Mouse (Mus musculus) liver, embryonic 14.5 days (tissue): ENCODE results near the gene Jarid2.

ENCODE experiments used
- CTCF ChIP-seq: IDR thresholded peaks from 2 replicates; pipeline ENCODE4 v1.5.1; 2016; ENCODE audit warnings: antibody characterized with exemption, low read depth, control low read depth
- EP300 ChIP-seq: IDR thresholded peaks from 2 replicates; pipeline ENCODE4 v1.6.1; 2016; ENCODE audit warnings: antibody characterized with exemption, low read depth

DNA sequence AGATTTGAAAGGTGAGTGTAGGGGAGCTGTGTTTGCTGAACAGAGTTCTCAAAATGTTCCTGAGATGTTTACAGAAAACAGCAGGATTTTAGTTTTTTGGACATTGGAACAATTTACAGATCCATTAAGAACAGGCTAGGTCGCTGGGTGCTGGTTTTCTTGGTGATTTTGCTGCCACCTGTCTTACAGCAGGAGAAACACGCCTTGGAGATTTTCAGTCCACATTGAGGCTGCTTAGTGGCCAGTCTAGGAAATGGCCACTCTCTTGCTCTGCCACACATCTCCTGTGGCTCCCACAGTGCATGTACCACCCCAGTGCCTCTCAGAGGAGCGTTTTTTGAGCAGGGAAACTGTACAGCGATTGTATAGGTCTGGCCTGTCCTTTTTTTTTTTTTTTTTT lies 57.0 kb downstream of the Jarid2 start:
- TF ChIP-seq CTCF: peak; percentile 62
- no peak for TF ChIP-seq EP300
